Mouse (Mus musculus) MEL (cell line): Measurements from ENCODE around the gene Gm45716. TPM values are rescaled to one million over a fixed set of nuclear protein-coding genes. Genes with fewer than 3 reads are reported as not detected.

Source experiments
- DNase-seq: peaks from one replicate; pipeline ENCODE4 v3.0.0; 2011; ENCODE audit warnings: low read depth, low spot score
- H3K27ac ChIP-seq: 2 replicates; pipeline ENCODE4 v1.5.1; 2012; ENCODE audit warnings: low read depth, mild to moderate bottlenecking, control low read depth, low read length, moderate library complexity; ENCODE audit not compliant: control insufficient read depth
- H3K27me3 ChIP-seq, 2 experiments: fragments of 150-350 bp in 1 of 2; sonication (generic) in 1 of 2; 2 replicates each; pipeline ENCODE4 v1.6.1; 2012; ENCODE audit warnings: low read length in 2 of 2, mild to moderate bottlenecking in 2 of 2, improper control_type of control experiment in 1 of 2, moderate library complexity in 1 of 2; ENCODE audit not compliant: insufficient read depth in 2 of 2, control insufficient read depth in 1 of 2
- H3K36me3 ChIP-seq, 2 experiments: 2 replicates each; pipeline ENCODE4 v1.6.1; 2012 to 2014; ENCODE audit warnings: low read length in 2 of 2, improper control_type of control experiment in 1 of 2, inconsistent platforms in 1 of 2, mild to moderate bottlenecking in 1 of 2; ENCODE audit not compliant: insufficient read depth in 2 of 2, control insufficient read depth in 1 of 2
- H3K4me1 ChIP-seq, 2 experiments: fragments of 150-350 bp in 1 of 2; sonication (generic) in 1 of 2; 2 replicates each; pipeline ENCODE4 v1.6.1; 2012; ENCODE audit warnings: low read length in 2 of 2, improper control_type of control experiment in 1 of 2, mild to moderate bottlenecking in 1 of 2; ENCODE audit not compliant: insufficient read depth in 2 of 2, control insufficient read depth in 1 of 2
- H3K4me3 ChIP-seq, 2 experiments: fragments of 150-350 bp in 1 of 2; sonication (generic) in 1 of 2; 2 replicates each; pipeline ENCODE4 v1.5.1; 2012; ENCODE audit warnings: low read depth in 2 of 2, low read length in 2 of 2, mild to moderate bottlenecking in 2 of 2, moderate library complexity in 2 of 2, control low read depth in 1 of 2, improper control_type of control experiment in 1 of 2; ENCODE audit not compliant: control insufficient read depth in 1 of 2, insufficient read depth in 1 of 2
- H3K79me2 ChIP-seq: 2 replicates; pipeline ENCODE4 v1.6.1; 2012; ENCODE audit warnings: mild to moderate bottlenecking, low read length, moderate library complexity; ENCODE audit not compliant: control insufficient read depth, poor library complexity, insufficient read depth
- H3K9ac ChIP-seq: 2 replicates; pipeline ENCODE4 v1.6.1; 2012; ENCODE audit warnings: low read depth, mild to moderate bottlenecking, control low read depth, low read length, moderate library complexity; ENCODE audit not compliant: control insufficient read depth, poor library complexity, severe bottlenecking
- H3K9me3 ChIP-seq: fragments of 150-350 bp; sonication (generic); replicated peaks from 2 replicates; pipeline ENCODE4 v1.6.1; 2012; ENCODE audit warnings: mild to moderate bottlenecking, low read length, improper control_type of control experiment, moderate library complexity; ENCODE audit not compliant: insufficient read depth
- BHLHE40 ChIP-seq: IDR thresholded peaks from 2 replicates; pipeline ENCODE4 v1.6.1; 2012; ENCODE audit warnings: low read depth, mild to moderate bottlenecking, inconsistent platforms, low read length, improper control_type of control experiment, borderline replicate concordance
- CHD2 ChIP-seq: IDR thresholded peaks from 2 replicates; pipeline ENCODE4 v1.6.1; 2011; ENCODE audit warnings: low read length, improper control_type of control experiment
- CTCF ChIP-seq, 3 experiments: IDR thresholded peaks in 2 of 3; conservative IDR thresholded peaks in 1 of 3; 2 replicates each; pipeline ENCODE4 v1.5.1; 2011 to 2012; ENCODE audit warnings: low read length in 3 of 3, low read depth in 2 of 3, mild to moderate bottlenecking in 2 of 3, improper control_type of control experiment in 1 of 3, inconsistent platforms in 1 of 3, mixed read lengths in 1 of 3, moderate library complexity in 1 of 3; ENCODE audit not compliant: control insufficient read depth in 1 of 3, insufficient read depth in 1 of 3, poor library complexity in 1 of 3, severe bottlenecking in 1 of 3
- EP300 ChIP-seq, 2 experiments: IDR thresholded peaks; 2 replicates each; pipeline ENCODE4 v1.6.1; 2011; ENCODE audit warnings: improper control_type of control experiment in 2 of 2, low read length in 2 of 2, low read depth in 1 of 2, mild to moderate bottlenecking in 1 of 2
- ETS1 ChIP-seq: IDR thresholded peaks from 2 replicates; pipeline ENCODE4 v1.6.1; 2012; ENCODE audit warnings: low read depth, mild to moderate bottlenecking, inconsistent platforms, low read length, improper control_type of control experiment, moderate library complexity
- HCFC1 ChIP-seq: IDR thresholded peaks from 2 replicates; pipeline ENCODE4 v1.6.1; 2012; ENCODE audit warnings: low read depth, mild to moderate bottlenecking, inconsistent platforms, low read length, improper control_type of control experiment, moderate library complexity
- MAFK ChIP-seq: IDR thresholded peaks from 2 replicates; pipeline ENCODE4 v1.6.1; 2011; ENCODE audit warnings: low read depth, mild to moderate bottlenecking, low read length, improper control_type of control experiment, borderline replicate concordance
- MAZ ChIP-seq: IDR thresholded peaks from 2 replicates; pipeline ENCODE4 v1.6.1; 2012; ENCODE audit warnings: low read depth, mild to moderate bottlenecking, inconsistent platforms, low read length, improper control_type of control experiment
- MXI1 ChIP-seq: IDR thresholded peaks from 2 replicates; pipeline ENCODE4 v1.6.1; 2011; ENCODE audit warnings: mild to moderate bottlenecking, low read depth, low read length, improper control_type of control experiment
- MYC ChIP-seq: IDR thresholded peaks from 2 replicates; pipeline ENCODE4 v1.6.1; 2011; ENCODE audit warnings: low read depth, mild to moderate bottlenecking, low read length, improper control_type of control experiment, moderate library complexity
- POLR2A ChIP-seq, 2 experiments: IDR thresholded peaks; 2 replicates each; pipeline ENCODE4 v1.6.1; 2011 to 2012; ENCODE audit warnings: low read length in 2 of 2, mild to moderate bottlenecking in 2 of 2, control low read depth in 1 of 2, improper control_type of control experiment in 1 of 2, low read depth in 1 of 2, moderate library complexity in 1 of 2; ENCODE audit not compliant: control insufficient read depth in 1 of 2, insufficient read depth in 1 of 2, poor library complexity in 1 of 2
- POLR2AphosphoS5 ChIP-seq: IDR thresholded peaks from 2 replicates; pipeline ENCODE4 v1.6.1; 2012; ENCODE audit warnings: low read depth, borderline replicate concordance, mild to moderate bottlenecking, inconsistent platforms, low read length, moderate library complexity, mixed read lengths
- RAD21 ChIP-seq: IDR thresholded peaks from 2 replicates; pipeline ENCODE4 v1.6.1; 2011; ENCODE audit warnings: mild to moderate bottlenecking, low read depth, low read length, improper control_type of control experiment
- SIN3A ChIP-seq: IDR thresholded peaks from 2 replicates; pipeline ENCODE4 v1.6.1; 2012; ENCODE audit warnings: low read length, improper control_type of control experiment, inconsistent platforms
- SMC3 ChIP-seq: IDR thresholded peaks from 2 replicates; pipeline ENCODE4 v1.6.1; 2011; ENCODE audit warnings: low read depth, low read length, improper control_type of control experiment
- TBP ChIP-seq: IDR thresholded peaks from 2 replicates; pipeline ENCODE4 v1.8.0; 2011; ENCODE audit warnings: low read depth, low read length, improper control_type of control experiment
- USF1 ChIP-seq: IDR thresholded peaks from 2 replicates; pipeline ENCODE4 v1.6.1; 2014; ENCODE audit warnings: low read depth, mild to moderate bottlenecking, inconsistent platforms, low read length, improper control_type of control experiment, moderate library complexity
- USF2 ChIP-seq, 2 experiments: IDR thresholded peaks; 2 replicates each; pipeline ENCODE4 v1.6.1; 2011 to 2012; ENCODE audit warnings: improper control_type of control experiment in 2 of 2, low read length in 2 of 2, borderline replicate concordance in 1 of 2, inconsistent platforms in 1 of 2, low read depth in 1 of 2, mild to moderate bottlenecking in 1 of 2; ENCODE audit not compliant: insufficient read depth in 1 of 2
- ZC3H11A ChIP-seq: IDR thresholded peaks from 2 replicates; pipeline ENCODE4 v1.6.1; 2012; ENCODE audit warnings: low read depth, mild to moderate bottlenecking, inconsistent platforms, low read length, improper control_type of control experiment
- polyA plus RNA-seq, 2 experiments: library from polyadenylated mRNA; stranded (reverse) in 1 of 2; unstranded in 1 of 2; fragments of >175 nt in 1 of 2; fragments of >200 nt in 1 of 2; gene quantifications; 2 replicates each; pipeline versions ENCODE4 v1.2.1 to v1.2.4; 2012; ENCODE audit warnings: low replicate concordance in 2 of 2, low read depth in 1 of 2; ENCODE audit not compliant: insufficient read length in 2 of 2, insufficient read depth in 1 of 2, missing spikeins in 1 of 2
- total RNA-seq: library from RNA; depleted of rRNA; stranded (reverse); fragments of 300-350 nt; gene quantifications from 2 replicates; pipeline ENCODE4 v1.2.3, GENCODE M21; 2012

The Gm45716 gene
- total and polyA plus RNA-seq, 3 experiments, result 2.9 to 4.1 TPM; not detected in 1

- TF ChIP-seq HCFC1 (no peak), TBP (no peak), SMC3 (peak; percentile 80), ETS1 (no peak), RAD21 (peak; percentile 86), MAZ (no peak), USF1 (no peak), BHLHE40 (no peak), ZC3H11A (peak; percentile 78), CTCF (IDR thresholded peaks at IDR 0.05 in 2 of 3, conservative IDR thresholded peaks at IDR 0.05 in 1 of 3; ENCODE audit: control insufficient read depth in 1 of 3, insufficient read depth in 1 of 3, low read depth in 2 of 3, low read length in 3 of 3, poor library complexity in 1 of 3, severe bottlenecking in 1 of 3) (peak; percentile 26 to 78 (median 28); a peak in 4 of 6 replicates)
Measured at GRCm38 (mm10) chr11:90183361-90183760, 4.1 kb upstream of the Gm45716 start.

DNA sequence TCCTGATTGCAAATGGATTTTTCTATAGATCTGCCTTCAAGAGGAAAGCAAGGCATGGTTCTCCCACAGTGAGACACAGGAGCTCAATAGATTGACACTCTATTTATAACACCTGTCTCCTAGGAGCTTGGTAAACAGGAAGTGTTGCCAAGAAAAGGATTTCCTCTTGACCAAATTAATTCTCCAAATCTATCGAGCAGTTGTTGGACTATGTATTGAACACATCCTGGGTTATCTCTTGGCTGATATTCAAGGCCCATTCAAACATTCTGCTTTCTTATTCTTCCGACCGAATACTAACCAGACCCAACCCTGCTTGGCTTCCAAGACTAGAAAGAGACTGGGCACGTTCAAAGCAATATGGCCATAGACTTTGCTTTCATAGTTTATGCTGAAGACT, 2.7 kb upstream of the Gm45716 start:
- DNase-seq, result no peak

More at GRCm38 (mm10) chr11:90183361-90183760, 4.1 kb upstream of the Gm45716 start:
- Histone ChIP-seq H3K27me3 (peaks cover 2 to 6% of the 10 kb centered on the region in 2 experiments; a peak in 3 of 4 replicates), H3K9ac (no peak overlapping the region), H3K4me3 (no peak overlapping the region), H3K9me3 (no peaks in the 10 kb centered on the region), H3K4me1 (no peaks in the 10 kb centered on the region), H3K36me3 (no peaks in the 10 kb centered on the region), H3K27ac (no peak overlapping the region), H3K79me2 (no peaks in the 10 kb centered on the region)
- DNase-seq, result peak; percentile 65

More for the DNA sequence above, 2.7 kb upstream of the Gm45716 start:
- Histone ChIP-seq H3K9ac (no peak overlapping the region), H3K4me1 (no peaks in the 10 kb centered on the region), H3K36me3 (no peaks in the 10 kb centered on the region), H3K79me2 (no peaks in the 10 kb centered on the region), H3K27ac (no peak overlapping the region), H3K9me3 (no peaks in the 10 kb centered on the region), H3K4me3 (no peak overlapping the region), H3K27me3 (peaks cover 2 to 5% of the 10 kb centered on the region in 2 experiments; a peak in 2 of 4 replicates)
- TF ChIP-seq POLR2AphosphoS5, result no peak
- no peak for TF ChIP-seq MAFK
- no peak for TF ChIP-seq EP300 (IDR thresholded peaks at IDR 0.05; ENCODE audit: low read depth in 1 of 2, low read length in 2 of 2)
- TF ChIP-seq USF1, result no peak
- TF ChIP-seq TBP, result no peak
- TF ChIP-seq SMC3, result no peak
- TF ChIP-seq SIN3A, result no peak
- TF ChIP-seq MYC, result no peak
- no peak for TF ChIP-seq USF2 (IDR thresholded peaks at IDR 0.05; ENCODE audit: borderline replicate concordance in 1 of 2, insufficient read depth in 1 of 2, low read depth in 1 of 2, low read length in 2 of 2)
- no peak for TF ChIP-seq RAD21
- no peak for TF ChIP-seq POLR2A (IDR thresholded peaks at IDR 0.05; ENCODE audit: control insufficient read depth in 1 of 2, insufficient read depth in 1 of 2, low read depth in 1 of 2, low read length in 2 of 2, poor library complexity in 1 of 2)
- no peak for TF ChIP-seq MAZ
- TF ChIP-seq CHD2, result no peak
- TF ChIP-seq MXI1, result no peak
- TF ChIP-seq CTCF (IDR thresholded peaks at IDR 0.05 in 2 of 3, conservative IDR thresholded peaks at IDR 0.05 in 1 of 3; ENCODE audit: control insufficient read depth in 1 of 3, insufficient read depth in 1 of 3, low read depth in 2 of 3, low read length in 3 of 3, poor library complexity in 1 of 3, severe bottlenecking in 1 of 3), result no peak
- TF ChIP-seq, all 39 proteins: peak for 0
